Mouse (Mus musculus): ENCODE results near the gene Vps13d. TPM values are rescaled to one million over a fixed set of nuclear protein-coding genes. Genes with fewer than 3 reads are reported as not detected.

Vps13d gene
- total RNA-seq, 2 experiments from 2014 or later, result 35.6 to 37.0 TPM

GRCm38 (mm10) chr4:144957721-144958120 is 237.1 kb downstream of the Vps13d start:
- DNase-seq, result no peak
- Histone ChIP-seq H3K27ac (peak overlapping the region; percentile 68), H3K4me3 (no peak overlapping the region)
- intact Hi-C loops (cut with DNase I), result no loop called here
- TF ChIP-seq CTCF (IDR thresholded peaks at IDR 0.05), result no peak

- Histone ChIP-seq H3K4me3 (no peak overlapping the region), H3K27ac (peak overlapping the region; percentile 68)
- DNase-seq, result peak; percentile 64
- intact Hi-C loops (cut with DNase I), result no loop called here
- TF ChIP-seq CTCF (IDR thresholded peaks at IDR 0.05), result no peak
Measured at GRCm38 (mm10) chr4:144957186-144957585, 237.6 kb downstream of the Vps13d start.

GRCm38 (mm10) chr4:144956293-144956692 is 238.5 kb downstream of the Vps13d start:
- intact Hi-C loops (cut with DNase I), result no loop called here
- H3K4me3 ChIP-seq, result no peak overlapping the region

GRCm38 (mm10) chr4:144955863-144956262 is 238.9 kb downstream of the Vps13d start:
- DNase-seq, result no peak
- Histone ChIP-seq H3K27ac (no peak overlapping the region), H3K4me3 (no peak overlapping the region)
- intact Hi-C loops (cut with DNase I), result no loop called here
- TF ChIP-seq CTCF (IDR thresholded peaks at IDR 0.05), result no peak

More at GRCm38 (mm10) chr4:144956293-144956692, 238.5 kb downstream of the Vps13d start:
- H3K27ac ChIP-seq, result no peak overlapping the region
- TF ChIP-seq CTCF (IDR thresholded peaks at IDR 0.05), result no peak
- DNase-seq, result no peak

GRCm38 (mm10) chr4:144953421-144953820 is 241.4 kb downstream of the Vps13d start:
- no peak for DNase-seq
- TF ChIP-seq CTCF (IDR thresholded peaks at IDR 0.05), result no peak
- H3K4me3 ChIP-seq, result no peak overlapping the region
- intact Hi-C loops (cut with DNase I), result no loop called here
- 0 out of 2 replicates have a peak overlapping the region, but pooled peaks have one; percentile 92 for H3K27ac ChIP-seq

- TF ChIP-seq CTCF (IDR thresholded peaks at IDR 0.05), result no peak
- peak; percentile 37 for DNase-seq
- Histone ChIP-seq H3K4me3 (no peak overlapping the region; the same call in 1 of the 2 replicates), H3K27ac (peak overlapping the region; percentile 92)
- intact Hi-C loops (cut with DNase I), result loop anchor here (2.0 kb wide), 2 partner anchors 61 to 75 kb away; no protein-coding TSS in a partner anchor
Measured at GRCm38 (mm10) chr4:144951859-144952258, 242.9 kb downstream of the Vps13d start.

- no peak overlapping the region for H3K4me3 ChIP-seq
- DNase-seq, result peak; percentile 24
- peak; percentile 35 for TF ChIP-seq CTCF (IDR thresholded peaks at IDR 0.05)
- peak overlapping the region; percentile 92 for H3K27ac ChIP-seq
- intact Hi-C loops (cut with DNase I), result loop anchor here (2.0 kb wide), 2 partner anchors 60 to 76 kb away; no protein-coding TSS in a partner anchor
Measured at GRCm38 (mm10) chr4:144950883-144951282, 243.9 kb downstream of the Vps13d start.

GRCm38 (mm10) chr4:144950327-144950711 is 244.5 kb downstream of the Vps13d start:
- TF ChIP-seq CTCF (IDR thresholded peaks at IDR 0.05), result no peak
- Histone ChIP-seq H3K27ac (peak overlapping the region; percentile 92), H3K4me3 (no peak overlapping the region)
- DNase-seq, result no peak
- intact Hi-C loops (cut with DNase I), result loop anchor here (2.0 kb wide), 2 partner anchors 60 to 76 kb away; no protein-coding TSS in a partner anchor

GRCm38 (mm10) chr4:144949441-144950326 is 245.1 kb downstream of the Vps13d start:
- DNase-seq, result peak; percentile 82
- TF ChIP-seq CTCF (IDR thresholded peaks at IDR 0.05), result no peak
- Histone ChIP-seq H3K4me3 (peak overlapping the region; percentile 41), H3K27ac (peak overlapping the region; percentile 92)
- intact Hi-C loops (cut with DNase I), result loop anchor here (2.0 to 5.0 kb wide), 4 partner anchors 19 to 77 kb away; no protein-coding TSS in a partner anchor

GRCm38 (mm10) chr4:144947738-144948390 is 246.9 kb downstream of the Vps13d start:
- peak; percentile 88 for DNase-seq
- intact Hi-C loops (cut with DNase I), result loop anchor here (2.0 to 5.0 kb wide), 2 partner anchors 17 to 41 kb away; no protein-coding TSS in a partner anchor
- H3K27ac ChIP-seq, result peak overlapping the region; percentile 92
- no peak for TF ChIP-seq CTCF (IDR thresholded peaks at IDR 0.05)
- H3K4me3 ChIP-seq, result peak overlapping the region; percentile 13; the same call in 1 of the 2 replicates

- no peak for TF ChIP-seq CTCF (IDR thresholded peaks at IDR 0.05)
- intact Hi-C loops (cut with DNase I), result no loop called here
- Histone ChIP-seq H3K4me3 (no peak overlapping the region), H3K27ac (no peak overlapping the region)
- no peak for DNase-seq
Measured at GRCm38 (mm10) chr4:144943273-144943672, 251.5 kb downstream of the Vps13d start.

GRCm38 (mm10) chr4:144942433-144942832 is 252.4 kb downstream of the Vps13d start:
- intact Hi-C loops (cut with DNase I), result no loop called here
- DNase-seq, result no peak
- Histone ChIP-seq H3K27ac (peak overlapping the region; percentile 24), H3K4me3 (no peak overlapping the region)
- TF ChIP-seq CTCF (IDR thresholded peaks at IDR 0.05), result no peak

Measured in gastrocnemius, adult 2 months (tissue).